ENCODE assay signal across 12 mouse cellular contexts in the genomic region with DNA sequence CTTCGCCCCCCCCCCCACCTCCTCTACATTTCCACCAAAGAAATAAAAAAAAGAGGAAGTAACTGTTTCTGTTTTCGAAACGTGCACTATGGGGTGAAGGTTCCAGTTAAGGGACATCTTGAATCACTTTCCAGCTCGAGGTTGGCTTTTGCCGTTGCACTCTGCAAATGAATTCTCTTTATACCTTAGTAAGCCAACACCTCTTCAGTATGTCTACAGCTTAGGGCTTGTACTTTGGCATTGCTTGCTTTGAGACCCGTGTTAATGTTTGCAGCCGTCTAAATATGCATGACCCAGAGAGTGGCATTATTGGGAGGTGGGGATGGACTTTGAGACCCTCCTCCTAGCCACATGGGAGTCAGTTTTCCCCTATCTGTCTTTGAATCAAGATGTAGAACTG. TPM values are rescaled to one million over a fixed set of nuclear protein-coding genes. Genes with fewer than 3 reads are reported as not detected.
A peak's percentile ranks its signal among the peaks of the same experiment; 100 is the strongest.
DNase-seq lines count a peak whose midpoint lies in the region; ATAC-seq and TF ChIP-seq lines count a peak whose summit lies in the region.
"Had no signal": no experiment of that assay in that cellular context is flagged by ENCODE, and none has a peak within 500 bp of the region (broad histone marks: within the 10 kb centered on the region; RNA-seq: fewer than 3 reads in every experiment).

No protein-coding gene starts in this region.

- ATAC-seq in kidney, embryonic 16.5 days (ENCODE audit: low FRiP score, low TSS enrichment): no peak
- ATAC-seq in neutrophil, adult 5-6 weeks (ENCODE audit: extremely low read depth, insufficient number of reproducible peaks, low FRiP score, poor library complexity, severe bottlenecking): 0 out of 2 replicates have a peak, but pooled peaks have one; percentile 17
- no peak for ATAC-seq in inflammation-experienced regulatory T-cells, adult 6 months
- no peak for ATAC-seq in forebrain, embryonic 12.5 days (ENCODE audit: low FRiP score)

- DNase-seq in kidney, postnatal 10 days: peak; percentile 21
- DNase-seq in MEL (ENCODE audit: low read depth, low spot score): peak; percentile 84
- peak; percentile 14 to 55 for DNase-seq in kidney, postnatal 25 days
- DNase-seq: cerebellum, adult 9-10 months; heart, adult 18-20 months; heart, postnatal 36 days; right cerebral cortex, postnatal 25 days had no signal

- no peaks in the 10 kb centered on the region for H3K9me3 ChIP-seq in kidney, embryonic 16.5 days (ENCODE audit: low read length)
- no peaks in the 10 kb centered on the region for H3K9me3 ChIP-seq in MEL (replicated peaks; ENCODE audit: insufficient read depth, low read length)
- H3K9me3 ChIP-seq in forebrain, embryonic 12.5 days: no peaks in the 10 kb centered on the region
- H3K9me3 ChIP-seq: stomach, embryonic 15.5 days had no signal

- TF ChIP-seq CTCF in MEL (IDR thresholded peaks at IDR 0.05 in 2 of 3, conservative IDR thresholded peaks at IDR 0.05 in 1 of 3; ENCODE audit: control insufficient read depth in 1 of 3, insufficient read depth in 1 of 3, low read depth in 2 of 3, low read length in 3 of 3, poor library complexity in 1 of 3, severe bottlenecking in 1 of 3): no peak

- no peak overlapping the region for H3K9ac ChIP-seq in kidney, embryonic 16.5 days (replicated peaks; ENCODE audit: low read length)
- H3K9ac ChIP-seq in MEL (ENCODE audit: control insufficient read depth, low read depth, low read length, poor library complexity, severe bottlenecking): peak overlapping the region; percentile 21; the same call in 1 of the 2 replicates
- no peak overlapping the region for H3K9ac ChIP-seq in forebrain, embryonic 12.5 days
- H3K9ac ChIP-seq: stomach, embryonic 15.5 days had no signal

- WGBS in kidney, embryonic 16.5 days: 63% methylated on average over 7 of the region's 7 CpGs
- 85% methylated on average over 6 of the region's 7 CpGs for WGBS in forebrain, embryonic 12.5 days

- peaks cover 7% of the 10 kb centered on the region for H3K36me3 ChIP-seq in kidney, embryonic 16.5 days (ENCODE audit: insufficient read depth, low read length)
- H3K36me3 ChIP-seq in MEL (ENCODE audit: control insufficient read depth in 1 of 2, insufficient read depth in 2 of 2, low read length in 2 of 2): peaks cover 0 to 32% of the 10 kb centered on the region in 2 experiments; a peak in 2 of 4 replicates
- peaks cover 24% of the 10 kb centered on the region; the same call in 1 of the 2 replicates for H3K36me3 ChIP-seq in forebrain, embryonic 12.5 days (replicated peaks)
- H3K36me3 ChIP-seq: stomach, embryonic 15.5 days had no signal

- H3K4me2 ChIP-seq in kidney, embryonic 16.5 days (replicated peaks; ENCODE audit: low read depth, low read length): no peak overlapping the region
- no peak overlapping the region for H3K4me2 ChIP-seq in forebrain, embryonic 12.5 days
- H3K4me2 ChIP-seq: stomach, embryonic 15.5 days had no signal

- TF ChIP-seq EP300 in MEL (IDR thresholded peaks at IDR 0.05; ENCODE audit: low read depth in 1 of 2, low read length in 2 of 2): peak; percentile 7 to 24; a peak in 1 of 4 replicates

- no peak overlapping the region for H3K27ac ChIP-seq in kidney, embryonic 16.5 days (ENCODE audit: low read length)
- H3K27ac ChIP-seq in MEL (ENCODE audit: control insufficient read depth, low read depth, low read length): peak overlapping the region; percentile 78
- no peak overlapping the region for H3K27ac ChIP-seq in forebrain, embryonic 12.5 days
- H3K27ac ChIP-seq: stomach, embryonic 15.5 days had no signal

- H3K4me1 ChIP-seq in kidney, embryonic 16.5 days (ENCODE audit: insufficient read depth, low read length): peaks cover 8% of the 10 kb centered on the region
- peaks cover 17 to 33% of the 10 kb centered on the region in 2 experiments for H3K4me1 ChIP-seq in MEL (ENCODE audit: control insufficient read depth in 1 of 2, insufficient read depth in 2 of 2, low read length in 2 of 2)
- peaks cover 12% of the 10 kb centered on the region for H3K4me1 ChIP-seq in forebrain, embryonic 12.5 days
- H3K4me1 ChIP-seq: stomach, embryonic 15.5 days had no signal

- no peaks in the 10 kb centered on the region for H3K27me3 ChIP-seq in kidney, embryonic 16.5 days (ENCODE audit: insufficient read depth, low read length)
- no peaks in the 10 kb centered on the region for H3K27me3 ChIP-seq in MEL (ENCODE audit: control insufficient read depth in 1 of 2, insufficient read depth in 2 of 2, low read length in 2 of 2)
- H3K27me3 ChIP-seq in forebrain, embryonic 12.5 days: no peaks in the 10 kb centered on the region
- H3K27me3 ChIP-seq: stomach, embryonic 15.5 days had no signal

- no peak for TF ChIP-seq RAD21 in MEL (IDR thresholded peaks at IDR 0.05; ENCODE audit: low read depth, low read length)

- TF ChIP-seq POLR2A in MEL (IDR thresholded peaks at IDR 0.05; ENCODE audit: control insufficient read depth in 1 of 2, insufficient read depth in 1 of 2, low read depth in 1 of 2, low read length in 2 of 2, poor library complexity in 1 of 2): no peak

- no peak overlapping the region for H3K4me3 ChIP-seq in kidney, embryonic 16.5 days (ENCODE audit: low read length)
- peak overlapping the region; percentile 53 to 64 for H3K4me3 ChIP-seq in MEL (ENCODE audit: control insufficient read depth in 1 of 2, insufficient read depth in 1 of 2, low read depth in 2 of 2, low read length in 2 of 2)
- H3K4me3 ChIP-seq in forebrain, embryonic 12.5 days (replicated peaks): no peak overlapping the region
- H3K4me3 ChIP-seq: stomach, embryonic 15.5 days had no signal

- H3K79me2 ChIP-seq in MEL (ENCODE audit: control insufficient read depth, insufficient read depth, low read length, poor library complexity): peaks cover 2% of the 10 kb centered on the region; the same call in 1 of the 2 replicates

TF ChIP-seq in MEL, 35 proteins besides CTCF, POLR2A, EP300 and RAD21 (continues in another document):
- TF ChIP-seq MAZ (IDR thresholded peaks at IDR 0.05; ENCODE audit: low read depth, low read length) (peak; percentile 96), BHLHE40 (IDR thresholded peaks at IDR 0.05; ENCODE audit: borderline replicate concordance, low read depth, low read length) (peak; percentile 80; the same call in 1 of the 2 replicates), GABPA (IDR thresholded peaks at IDR 0.05; ENCODE audit: low read depth, low read length) (no peak), TBP (IDR thresholded peaks at IDR 0.05; ENCODE audit: low read depth, low read length) (no peak), UBTF (IDR thresholded peaks at IDR 0.05; ENCODE audit: borderline replicate concordance, insufficient read depth, low read depth, low read length) (no peak), ZKSCAN1 (IDR thresholded peaks at IDR 0.05; ENCODE audit: low read depth, low read length) (no peak; the same call in 1 of the 2 replicates), MYC (IDR thresholded peaks at IDR 0.05; ENCODE audit: low read depth, low read length) (peak; percentile 56), GATA1 (IDR thresholded peaks at IDR 0.05; ENCODE audit: low read depth, low read length) (no peak), USF1 (IDR thresholded peaks at IDR 0.05; ENCODE audit: low read depth, low read length) (no peak), NRF1 (IDR thresholded peaks at IDR 0.05; ENCODE audit: insufficient read depth, low read depth, low read length, poor library complexity, severe bottlenecking) (no peak), POLR2AphosphoS5 (IDR thresholded peaks at IDR 0.05; ENCODE audit: borderline replicate concordance, low read depth, low read length) (no peak), TAL1 (IDR thresholded peaks at IDR 0.05; ENCODE audit: low read length) (no peak), CHD1 (IDR thresholded peaks at IDR 0.05; ENCODE audit: low read depth, low read length) (peak; percentile 78), MAX (IDR thresholded peaks at IDR 0.05; ENCODE audit: low read length) (peak; percentile 62; the same call in 1 of the 2 replicates), ETS1 (IDR thresholded peaks at IDR 0.05; ENCODE audit: low read depth, low read length) (peak; percentile 60; the same call in 1 of the 2 replicates), JUND (IDR thresholded peaks at IDR 0.05; ENCODE audit: low read depth, low read length) (no peak), E2F4 (IDR thresholded peaks at IDR 0.05; ENCODE audit: borderline replicate concordance, low read depth, low read length) (no peak), HCFC1 (IDR thresholded peaks at IDR 0.05; ENCODE audit: low read depth, low read length) (no peak), ZNF384 (IDR thresholded peaks at IDR 0.05; ENCODE audit: low read depth, low read length) (peak; percentile 77; the same call in 1 of the 2 replicates), SIN3A (IDR thresholded peaks at IDR 0.05; ENCODE audit: low read length) (peak; percentile 79)

RNA-seq across cellular contexts. Expression of gene Nxpe3, which starts 2.6 kb away (rescaled TPM):
- 2.1 and 2.2 TPM in 2 replicates for polyA plus RNA-seq in kidney, embryonic 16.5 days (2015; fragmentation: Nextera tagmentation; extraction: Ambion mirVana)
- 2.5 and 2.7 TPM in 2 replicates for total RNA-seq in MEL (2012; rRNA removed)
- 1 to 10 TPM in 1 of 2 experiments, not detected in 1; 4.3 TPM for polyA plus RNA-seq in MEL (2012; ENCODE audit: insufficient read depth in 1 of 2, insufficient read length in 2 of 2, low read depth in 1 of 2, low replicate concordance in 2 of 2, missing spikeins in 1 of 2)
- total RNA-seq in neutrophil, adult 5-6 weeks (2017): 16.8 and 16.9 TPM in 2 replicates
- polyA plus RNA-seq in inflammation-experienced regulatory T-cells, adult 6 months (2017; shearing (Covaris generic)): 10 to 100 TPM; 13.7 to 36.9 (median 22.6) TPM
- polyA plus RNA-seq in forebrain, embryonic 12.5 days (2016; fragmentation: Nextera tagmentation; extraction: Ambion mirVana): 0.87 and 0.93 TPM in 2 replicates

RNA-seq across cellular contexts. Expression of gene Cep97, which starts 42.2 kb away (rescaled TPM):
- 12.0 and 13.9 TPM in 2 replicates for polyA plus RNA-seq in kidney, embryonic 16.5 days (2015; fragmentation: Nextera tagmentation; extraction: Ambion mirVana)
- 11.1 and 12.9 TPM in 2 replicates for total RNA-seq in MEL (2012; rRNA removed)
- 10 to 100 TPM in 1 of 2 experiments, not detected in 1; 10.7 TPM for polyA plus RNA-seq in MEL (2012; ENCODE audit: insufficient read depth in 1 of 2, insufficient read length in 2 of 2, low read depth in 1 of 2, low replicate concordance in 2 of 2, missing spikeins in 1 of 2)
- total RNA-seq in neutrophil, adult 5-6 weeks (2017): 20.9 and 23.3 TPM in 2 replicates
- 10 to 100 TPM; 21.2 to 26.1 (median 25.2) TPM for polyA plus RNA-seq in inflammation-experienced regulatory T-cells, adult 6 months (2017; shearing (Covaris generic))
- 19.9 and 22.9 TPM in 2 replicates for polyA plus RNA-seq in forebrain, embryonic 12.5 days (2016; fragmentation: Nextera tagmentation; extraction: Ambion mirVana)

RNA-seq across cellular contexts. Expression of gene Nfkbiz, which starts 53.8 kb away (rescaled TPM):
- polyA plus RNA-seq in kidney, embryonic 16.5 days (2015; fragmentation: Nextera tagmentation; extraction: Ambion mirVana): 4.5 and 5.1 TPM in 2 replicates
- total RNA-seq in MEL (2012; rRNA removed): 1.3 and 1.4 TPM in 2 replicates
- polyA plus RNA-seq in MEL (2012; ENCODE audit: insufficient read depth in 1 of 2, insufficient read length in 2 of 2, low read depth in 1 of 2, low replicate concordance in 2 of 2, missing spikeins in 1 of 2): 1 to 10 TPM in 1 of 2 experiments, not detected in 1; 2.4 TPM
- 138 and 154 TPM in 2 replicates for total RNA-seq in neutrophil, adult 5-6 weeks (2017)
- polyA plus RNA-seq in inflammation-experienced regulatory T-cells, adult 6 months (2017; shearing (Covaris generic)): 10 to 100 TPM; 24.7 to 39.2 (median 36.9) TPM
- polyA plus RNA-seq in forebrain, embryonic 12.5 days (2016; fragmentation: Nextera tagmentation; extraction: Ambion mirVana): 1.5 and 1.8 TPM in 2 replicates

Comparison
In these comparisons a context has a peak if more than half of its experiments do, and no peak if none do; other contexts are left out.
1. DNase-seq: peak in every context shown above with its lines; median percentile 84 in MEL; 34 in kidney, postnatal 25 days; 21 in kidney, postnatal 10 days.
2. H3K4me3 ChIP-seq: peak in MEL (2 of 2); none in kidney, embryonic 16.5 days (single experiment) and forebrain, embryonic 12.5 days (single experiment).